Mouse (Mus musculus): ENCODE data around the gene Pla2g4e. TPM values are rescaled to one million over a fixed set of nuclear protein-coding genes. Genes with fewer than 3 reads are reported as not detected.
A peak's percentile ranks its signal among the peaks of the same experiment; 100 is the strongest.
"Not testable (repeated sequence)": the region's sequence is repeated elsewhere in the genome, so short reads cannot be mapped to it uniquely, and the experiment has no call there.

The Pla2g4e gene
- polyA plus RNA-seq, 1 experiment from 2014 or later: 4.8 TPM

DNA sequence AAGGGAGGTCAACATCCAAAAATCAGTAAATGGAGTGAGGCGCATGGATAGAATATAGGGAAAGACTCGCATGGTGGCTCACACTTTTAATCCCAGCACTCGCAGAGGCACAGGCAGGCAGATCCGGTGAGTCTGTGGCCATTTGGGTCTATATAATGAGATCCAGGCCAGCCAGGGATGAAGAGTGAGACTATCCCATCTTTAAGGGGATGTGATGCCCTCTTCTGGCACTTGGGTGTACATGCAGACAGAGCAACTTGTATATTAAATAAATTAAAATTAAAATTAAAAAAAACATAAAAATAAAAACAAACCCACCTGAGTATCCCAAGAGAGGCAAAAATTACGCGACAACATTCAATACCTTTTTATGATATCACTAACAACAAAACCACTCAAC, 20.4 kb upstream of the Pla2g4e start:
- Histone ChIP-seq H3K9ac (no peak overlapping the region), H3K27me3 (no peaks in the 10 kb centered on the region), H3K36me3 (no peaks in the 10 kb centered on the region), H3K4me2 (no peak overlapping the region), H3K9me3 (no peaks in the 10 kb centered on the region), H3K4me1 (replicated peaks) (no peaks in the 10 kb centered on the region; the same call in 1 of the 2 replicates), H3K27ac (replicated peaks) (no peak overlapping the region), H3K4me3 (no peak overlapping the region)
- WGBS: 76% methylated on average over 6 of the region's 6 CpGs
- no peak for ATAC-seq (ENCODE audit: low FRiP score, low read depth)

DNA sequence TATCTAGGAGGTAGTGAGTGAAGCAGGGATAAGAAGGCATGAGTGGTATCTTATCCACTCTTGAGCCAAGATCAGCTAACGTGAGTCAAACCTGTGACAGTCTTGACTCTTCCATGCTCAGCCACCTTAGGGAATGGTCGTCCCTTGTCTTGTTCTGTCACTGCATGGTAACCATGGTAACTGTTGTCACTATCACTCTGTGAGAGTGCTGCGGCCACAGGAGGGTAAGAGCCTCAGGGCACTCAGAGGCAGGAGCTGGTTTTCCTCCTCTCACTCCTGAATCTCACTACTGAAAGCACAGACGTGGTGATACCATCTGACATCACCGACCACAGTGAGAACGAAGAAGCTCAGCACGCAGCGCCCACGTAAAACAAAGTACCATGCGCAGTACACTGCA, 19.7 kb upstream of the Pla2g4e start:
- no peak overlapping the region for H3K4me2 ChIP-seq
- no peaks in the 10 kb centered on the region for H3K9me3 ChIP-seq
- peak; percentile 45; the same call in 1 of the 2 replicates for ATAC-seq (ENCODE audit: low FRiP score, low read depth)
- no peak overlapping the region for H3K27ac ChIP-seq (replicated peaks)
- H3K9ac ChIP-seq: no peak overlapping the region
- no peak overlapping the region for H3K4me3 ChIP-seq
- no peaks in the 10 kb centered on the region for H3K36me3 ChIP-seq
- no peaks in the 10 kb centered on the region; the same call in 1 of the 2 replicates for H3K4me1 ChIP-seq (replicated peaks)
- WGBS: 48% methylated on average over 10 of the region's 10 CpGs
- no peaks in the 10 kb centered on the region for H3K27me3 ChIP-seq

DNA sequence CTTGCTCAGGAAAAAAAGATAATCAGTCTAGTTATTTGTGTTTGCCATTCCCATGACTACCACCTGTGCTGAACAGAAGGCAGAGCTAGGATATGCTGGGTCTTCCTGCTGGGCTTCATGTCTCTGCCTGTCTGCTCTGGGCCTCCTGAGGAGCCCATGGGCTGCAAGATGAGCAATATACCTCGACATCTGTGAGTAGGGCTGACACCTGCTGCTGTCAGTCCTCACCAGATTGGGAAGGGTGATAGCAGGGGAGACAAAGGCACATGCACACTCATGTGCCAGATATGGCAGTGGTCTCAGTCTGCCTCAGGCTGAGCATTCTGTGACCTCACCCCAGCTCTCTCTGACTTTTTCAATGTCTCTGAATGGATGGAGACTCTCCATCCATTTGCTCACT, 17.7 kb upstream of the Pla2g4e start:
- no peaks in the 10 kb centered on the region for H3K36me3 ChIP-seq
- 27% methylated on average over 1 of the region's 1 CpGs for WGBS

DNA sequence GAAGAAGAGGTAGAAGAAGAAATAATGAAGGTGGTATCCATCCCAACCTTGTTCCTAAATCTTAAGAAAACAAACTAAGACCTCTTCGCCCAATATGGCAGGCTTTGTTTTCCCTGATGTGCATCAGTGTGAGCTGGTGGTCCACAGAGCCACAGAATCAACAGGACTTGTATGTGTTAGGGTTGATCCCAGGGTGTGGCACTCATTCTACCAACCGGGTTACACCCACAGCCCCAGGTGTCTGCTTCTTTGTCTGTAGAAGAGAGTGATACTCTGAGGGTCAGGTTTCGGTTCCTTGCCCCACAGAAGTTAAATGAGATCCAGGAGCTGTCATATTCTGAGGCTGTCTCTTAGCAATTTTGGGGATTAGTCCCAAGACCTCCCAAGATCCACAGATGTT, 16.2 kb upstream of the Pla2g4e start:
- no peaks in the 10 kb centered on the region for H3K9me3 ChIP-seq
- no peak overlapping the region for H3K4me2 ChIP-seq
- no peak overlapping the region for H3K4me3 ChIP-seq
- WGBS: 85% methylated on average over 3 of the region's 3 CpGs
- no peak overlapping the region for H3K9ac ChIP-seq
- no peaks in the 10 kb centered on the region for H3K36me3 ChIP-seq
- ATAC-seq (ENCODE audit: low FRiP score, low read depth): no peak
- H3K4me1 ChIP-seq (replicated peaks): no peaks in the 10 kb centered on the region; the same call in 1 of the 2 replicates
- no peak overlapping the region for H3K27ac ChIP-seq (replicated peaks)
- no peaks in the 10 kb centered on the region for H3K27me3 ChIP-seq

More for the DNA sequence above, 17.7 kb upstream of the Pla2g4e start:
- H3K4me2 ChIP-seq: no peak overlapping the region
- no peak overlapping the region for H3K9ac ChIP-seq
- no peaks in the 10 kb centered on the region; the same call in 1 of the 2 replicates for H3K4me1 ChIP-seq (replicated peaks)
- H3K9me3 ChIP-seq: no peaks in the 10 kb centered on the region
- H3K4me3 ChIP-seq: no peak overlapping the region
- no peak overlapping the region for H3K27ac ChIP-seq (replicated peaks)
- H3K27me3 ChIP-seq: no peaks in the 10 kb centered on the region
- ATAC-seq (ENCODE audit: low FRiP score, low read depth): no peak

DNA sequence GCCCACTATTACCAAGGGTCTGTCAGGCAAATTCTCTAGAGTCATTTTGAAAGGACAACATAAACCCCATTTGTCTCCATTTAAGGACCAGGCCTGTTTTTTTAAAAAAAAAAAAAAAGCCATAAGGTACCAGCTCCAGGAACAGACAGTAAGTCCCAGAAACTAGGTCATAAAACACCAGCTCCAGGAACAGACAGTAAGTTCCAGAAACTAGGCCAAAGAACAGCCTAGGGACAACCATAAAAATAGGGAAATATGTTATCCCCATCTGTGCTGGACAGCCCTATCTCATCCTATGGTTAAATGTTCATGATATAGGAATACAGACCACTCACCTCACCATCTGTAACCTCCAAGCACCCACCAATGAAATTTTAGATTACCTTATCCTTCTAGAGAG, 11.1 kb upstream of the Pla2g4e start:
- no peak for ATAC-seq (ENCODE audit: low FRiP score, low read depth)
- Histone ChIP-seq H3K4me1 (replicated peaks) (no peaks in the 10 kb centered on the region), H3K36me3 (no peaks in the 10 kb centered on the region), H3K4me3 (no peak overlapping the region), H3K9ac (no peak overlapping the region), H3K27ac (replicated peaks) (no peak overlapping the region), H3K27me3 (no peaks in the 10 kb centered on the region), H3K4me2 (no peak overlapping the region), H3K9me3 (no peaks in the 10 kb centered on the region)

DNA sequence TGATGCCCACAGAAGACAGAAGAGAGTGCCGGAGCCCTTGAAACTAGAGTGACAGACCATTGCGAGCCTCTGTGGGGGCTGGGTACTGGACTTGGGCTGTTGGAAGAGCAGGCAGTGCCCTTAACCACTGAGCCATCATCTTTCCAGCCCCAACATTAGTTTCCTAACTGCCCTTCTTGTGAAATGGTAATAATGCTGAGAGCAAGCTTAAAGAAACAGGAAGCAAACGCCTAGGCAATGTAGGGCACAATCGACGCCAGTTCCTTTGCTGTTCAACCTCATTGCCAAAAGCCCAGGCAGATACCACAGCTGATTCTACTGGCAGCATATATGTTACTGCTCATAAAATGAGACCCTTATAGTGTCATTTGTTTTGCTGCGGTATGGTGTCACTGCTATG, 7.5 kb upstream of the Pla2g4e start:
- Histone ChIP-seq H3K36me3 (no peaks in the 10 kb centered on the region), H3K4me3 (no peak overlapping the region), H3K27ac (replicated peaks) (no peak overlapping the region), H3K9me3 (no peaks in the 10 kb centered on the region), H3K4me1 (replicated peaks) (no peaks in the 10 kb centered on the region), H3K9ac (no peak overlapping the region), H3K4me2 (no peak overlapping the region), H3K27me3 (no peaks in the 10 kb centered on the region)
- ATAC-seq (ENCODE audit: low FRiP score, low read depth): no peak
- 89% methylated on average over 6 of the region's 6 CpGs for WGBS

DNA sequence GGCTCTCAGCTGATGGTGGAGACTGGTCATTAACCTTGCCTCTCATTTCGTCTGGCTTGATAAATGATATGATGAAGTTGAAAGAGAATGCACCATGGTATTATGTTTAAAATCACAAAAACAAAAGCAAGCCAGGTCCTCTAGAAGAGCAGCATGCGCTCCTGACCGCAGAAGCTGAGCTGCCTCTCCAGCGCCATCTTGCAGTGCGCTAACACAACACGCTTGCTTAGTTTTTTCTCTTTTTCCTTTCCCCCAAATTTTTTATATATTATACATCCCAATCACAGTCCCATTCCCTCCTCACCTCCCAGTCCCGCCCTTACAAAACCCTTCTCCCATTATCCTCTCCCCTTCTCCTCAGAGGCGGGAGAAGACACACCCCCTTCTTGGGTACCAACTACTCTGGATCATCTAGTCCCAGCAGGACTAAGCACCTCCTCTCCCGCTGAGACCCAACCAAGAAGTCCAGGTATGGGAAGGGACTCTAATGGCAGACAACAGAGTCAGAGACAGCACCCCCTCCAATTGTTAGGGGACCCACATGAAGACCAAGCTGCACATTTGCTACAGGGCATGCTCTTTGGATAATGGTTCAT, 384 bp upstream of the Pla2g4e start:
- Histone ChIP-seq H3K27me3 (no peaks in the 10 kb centered on the region), H3K4me3 (peak overlapping the region; percentile 42), H3K9me3 (no peaks in the 10 kb centered on the region), H3K9ac (peak overlapping the region; percentile 51), H3K27ac (replicated peaks) (peak overlapping the region; percentile 85), H3K36me3 (no peaks in the 10 kb centered on the region), H3K4me1 (replicated peaks) (peaks cover 16% of the 10 kb centered on the region), H3K4me2 (peak overlapping the region; percentile 66)
- peak; percentile 78 for ATAC-seq (ENCODE audit: low FRiP score, low read depth)
- 21% methylated on average over 9 of the region's 9 CpGs for WGBS

DNA sequence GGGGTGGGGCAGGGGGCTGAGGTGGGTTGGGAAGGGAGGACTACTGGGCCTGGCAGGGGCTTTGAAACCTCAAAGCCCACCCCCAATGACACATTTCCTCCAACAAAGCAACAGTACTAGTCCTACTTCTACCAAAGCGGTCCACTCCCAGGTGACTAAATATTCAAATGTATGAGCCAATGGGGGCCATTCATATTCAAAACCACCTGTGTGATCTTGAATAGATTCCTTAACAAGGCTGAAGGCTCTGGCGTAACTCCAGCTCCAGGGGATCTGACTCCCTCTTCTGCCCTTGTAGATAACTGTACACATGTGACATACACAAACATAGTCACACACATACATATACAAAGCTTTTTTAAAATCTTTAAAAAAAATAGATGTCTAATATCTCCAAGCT, 1.1 kb downstream of the Pla2g4e start:
- Histone ChIP-seq H3K27ac (replicated peaks) (0 out of 2 replicates have a peak overlapping the region, but pooled peaks have one; percentile 85), H3K9ac (0 out of 2 replicates have a peak overlapping the region, but pooled peaks have one; percentile 51), H3K4me3 (peak overlapping the region; percentile 42), H3K9me3 (no peaks in the 10 kb centered on the region), H3K27me3 (no peaks in the 10 kb centered on the region), H3K4me1 (replicated peaks) (peaks cover 16% of the 10 kb centered on the region), H3K4me2 (peak overlapping the region; percentile 66), H3K36me3 (no peaks in the 10 kb centered on the region)
- no peak for ATAC-seq (ENCODE audit: low FRiP score, low read depth)
- 79% methylated on average over 2 of the region's 2 CpGs for WGBS

DNA sequence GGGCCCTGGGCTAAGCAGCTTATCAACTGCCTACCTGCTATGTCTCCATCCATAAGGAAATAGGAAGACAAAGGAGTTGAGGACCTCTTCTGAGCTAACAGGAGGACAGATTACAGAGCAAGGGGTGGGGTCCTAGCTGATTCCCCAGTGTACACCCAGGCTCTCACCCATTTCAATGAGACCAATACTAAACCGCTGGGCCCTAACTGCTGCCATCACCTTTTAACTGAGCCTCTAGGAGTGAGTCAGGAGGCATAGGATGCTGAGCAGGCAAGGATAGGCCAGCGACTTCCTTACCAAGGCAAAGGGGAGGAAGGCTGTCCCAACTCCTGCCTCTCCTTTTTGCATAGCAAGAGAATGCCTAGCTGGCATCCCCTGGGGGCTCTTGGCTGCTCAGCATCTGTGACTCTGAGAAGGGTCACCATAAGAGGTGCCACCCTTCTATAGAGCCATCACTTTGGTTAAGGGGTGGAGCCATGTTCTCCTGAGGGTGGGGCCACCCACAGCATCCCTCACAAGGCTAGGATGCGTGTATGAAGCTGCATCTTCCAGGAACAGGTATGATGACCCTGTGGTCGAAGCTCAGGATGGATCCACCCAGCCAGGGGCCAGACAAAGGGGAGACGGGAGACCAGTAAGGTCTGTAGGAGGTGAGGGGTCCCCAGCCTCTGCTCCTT, 2.2 kb downstream of the Pla2g4e start:
- Histone ChIP-seq H3K27ac (replicated peaks) (no peak overlapping the region), H3K36me3 (no peaks in the 10 kb centered on the region), H3K4me3 (no peak overlapping the region), H3K9ac (no peak overlapping the region), H3K9me3 (no peaks in the 10 kb centered on the region), H3K4me2 (peak overlapping the region; percentile 66), H3K4me1 (replicated peaks) (peaks cover 16% of the 10 kb centered on the region), H3K27me3 (no peaks in the 10 kb centered on the region)
- no peak for ATAC-seq (ENCODE audit: low FRiP score, low read depth)
- 79% methylated on average over 5 of the region's 5 CpGs for WGBS

DNA sequence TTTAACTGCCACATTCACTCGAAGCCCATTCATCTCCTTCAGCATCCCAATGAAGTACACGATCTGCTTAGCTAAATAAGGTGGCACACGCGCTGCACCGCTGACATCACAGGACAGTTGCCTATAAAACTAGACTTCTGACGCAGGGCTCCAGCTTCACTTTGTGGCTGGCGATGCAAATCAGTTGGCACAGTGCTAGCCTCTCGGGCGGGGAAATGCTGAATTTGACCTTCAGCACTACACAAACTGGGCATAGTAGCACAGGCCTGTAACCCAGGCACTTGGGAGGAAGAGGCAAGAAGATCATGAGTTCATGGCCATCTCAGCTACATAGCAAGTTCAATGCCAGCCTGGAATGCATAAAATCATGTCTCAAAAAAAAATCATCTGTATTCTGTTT, 6.4 kb downstream of the Pla2g4e start:
- H3K27me3 ChIP-seq; H3K27ac ChIP-seq (replicated peaks); ATAC-seq (ENCODE audit: low FRiP score, low read depth); H3K4me2 ChIP-seq; H3K9ac ChIP-seq; H3K9me3 ChIP-seq; H3K4me1 ChIP-seq (replicated peaks); H3K4me3 ChIP-seq; H3K36me3 ChIP-seq: not testable (repeated sequence)
- WGBS: 90% methylated on average over 9 of the region's 9 CpGs

DNA sequence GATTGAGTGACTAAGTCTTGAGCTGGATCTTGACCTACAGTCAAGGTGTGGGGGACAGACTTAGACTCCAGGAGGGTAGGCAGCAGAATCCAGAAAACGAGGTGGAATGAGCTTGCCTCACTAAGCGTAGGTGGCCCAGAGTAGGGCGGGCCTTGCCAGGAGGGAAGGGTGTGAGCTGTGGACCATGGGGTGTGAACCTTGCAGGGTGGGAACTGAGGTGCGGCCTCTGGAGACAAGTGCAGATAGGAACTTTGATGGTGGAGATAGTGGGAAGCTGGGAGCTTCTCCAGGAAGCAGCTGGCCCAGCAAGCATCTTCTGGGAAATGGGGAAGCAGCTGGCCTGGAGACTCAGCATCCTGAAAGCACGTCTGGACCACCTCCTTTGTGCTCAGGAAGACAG, 7.4 kb downstream of the Pla2g4e start:
- Histone ChIP-seq H3K27me3 (no peaks in the 10 kb centered on the region), H3K4me2 (no peak overlapping the region), H3K27ac (replicated peaks) (no peak overlapping the region), H3K9ac (no peak overlapping the region), H3K9me3 (no peaks in the 10 kb centered on the region), H3K36me3 (no peaks in the 10 kb centered on the region), H3K4me3 (no peak overlapping the region), H3K4me1 (replicated peaks) (no peaks in the 10 kb centered on the region)
- ATAC-seq (ENCODE audit: low FRiP score, low read depth): no peak
- WGBS: 76% methylated on average over 5 of the region's 5 CpGs

DNA sequence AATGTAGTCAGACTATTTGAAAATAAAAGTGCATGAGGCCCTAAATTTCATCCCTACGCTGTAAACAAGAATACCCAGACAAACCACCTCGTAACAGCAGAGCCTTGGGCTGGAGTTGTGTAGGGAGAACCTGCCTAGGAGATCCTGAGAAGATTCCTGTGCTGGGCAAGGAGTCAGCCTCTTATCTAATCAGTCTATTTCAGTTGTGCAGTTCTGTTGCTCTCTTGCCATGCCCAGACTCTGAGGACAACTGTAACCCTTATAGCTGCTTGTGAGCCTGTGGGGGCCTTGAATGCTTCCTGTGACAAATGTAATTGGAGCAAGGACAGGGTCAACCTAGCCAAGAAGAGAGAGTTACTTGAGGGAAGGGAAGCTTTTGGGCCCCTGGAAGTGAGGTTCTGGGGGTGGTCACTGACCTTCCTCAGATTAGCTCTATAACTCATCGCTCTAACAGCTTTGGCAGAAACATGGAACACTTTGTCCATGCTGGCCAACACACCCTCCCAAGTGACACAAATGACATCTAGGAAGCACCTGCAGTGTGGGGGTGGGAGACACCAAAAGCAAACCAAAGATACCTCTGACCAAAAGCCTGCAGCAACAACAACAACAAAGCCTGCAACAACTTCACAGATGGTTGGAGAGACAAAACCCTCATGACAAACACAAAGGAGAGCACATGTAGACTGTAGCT, 9.0 kb downstream of the Pla2g4e start:
- H3K36me3 ChIP-seq: no peaks in the 10 kb centered on the region
- H3K27ac ChIP-seq (replicated peaks): no peak overlapping the region
- no peak overlapping the region for H3K4me3 ChIP-seq
- ATAC-seq (ENCODE audit: low FRiP score, low read depth): no peak
- H3K9me3 ChIP-seq: no peaks in the 10 kb centered on the region
- H3K4me2 ChIP-seq: no peak overlapping the region
- no peaks in the 10 kb centered on the region for H3K4me1 ChIP-seq (replicated peaks)
- WGBS: 87% methylated on average over 3 of the region's 3 CpGs
- no peaks in the 10 kb centered on the region for H3K27me3 ChIP-seq
- H3K9ac ChIP-seq: no peak overlapping the region

Measured in hindbrain, embryonic 15.5 days (tissue).